Mouse (Mus musculus) embryo, embryonic 10 days (tissue): ENCODE data around the gene 4930402H24Rik.
"Not testable (repeated sequence)": the region's sequence is repeated elsewhere in the genome, so short reads cannot be mapped to it uniquely, and the experiment has no call there.

Experiments used
- DNase-seq: peaks from one replicate; pipeline ENCODE4 v3.0.0-alpha.2; 2015; ENCODE audit warnings: low spot score

4930402H24Rik gene

GRCm38 (mm10) chr2:130852964-130853363 lies 53.2 kb downstream of the 4930402H24Rik start:
- no peak for DNase-seq

- no peak for DNase-seq
These were observed 54.6 kb downstream of the 4930402H24Rik start for GRCm38 (mm10) chr2:130851363-130852246.

GRCm38 (mm10) chr2:130849688-130850087 lies 56.5 kb downstream of the 4930402H24Rik start:
- DNase-seq = no peak

GRCm38 (mm10) chr2:130848313-130848712 lies 57.9 kb downstream of the 4930402H24Rik start:
- DNase-seq = no peak

GRCm38 (mm10) chr2:130843623-130844022 lies 62.6 kb downstream of the 4930402H24Rik start:
- DNase-seq = no peak

GRCm38 (mm10) chr2:130840846-130841245 lies 65.4 kb downstream of the 4930402H24Rik start:
- DNase-seq = peak; percentile 85

GRCm38 (mm10) chr2:130839874-130840661 lies 66.1 kb downstream of the 4930402H24Rik start:
- DNase-seq = peak; percentile 78

- DNase-seq = peak; percentile 69
These were observed 66.7 kb downstream of the 4930402H24Rik start for GRCm38 (mm10) chr2:130839528-130839873.

- DNase-seq = peak; percentile 10
These were observed 67.1 kb downstream of the 4930402H24Rik start for GRCm38 (mm10) chr2:130839084-130839483.

- no peak for DNase-seq
These were observed 68.1 kb downstream of the 4930402H24Rik start for GRCm38 (mm10) chr2:130838131-130838530.

GRCm38 (mm10) chr2:130833699-130834098 lies 72.5 kb downstream of the 4930402H24Rik start:
- DNase-seq = no peak

- no peak for DNase-seq
These were observed 73.6 kb downstream of the 4930402H24Rik start for GRCm38 (mm10) chr2:130832582-130832981.

GRCm38 (mm10) chr2:130832012-130832411 lies 74.2 kb downstream of the 4930402H24Rik start:
- no peak for DNase-seq

GRCm38 (mm10) chr2:130830236-130830635 lies 76.0 kb downstream of the 4930402H24Rik start:
- no peak for DNase-seq

- no peak for DNase-seq
These were observed 76.7 kb downstream of the 4930402H24Rik start for GRCm38 (mm10) chr2:130829496-130829895.

- DNase-seq = no peak
These were observed 77.5 kb downstream of the 4930402H24Rik start for GRCm38 (mm10) chr2:130828668-130829067.

GRCm38 (mm10) chr2:130828066-130828465 lies 78.1 kb downstream of the 4930402H24Rik start:
- DNase-seq = not testable (repeated sequence)

GRCm38 (mm10) chr2:130827410-130827809 lies 78.8 kb downstream of the 4930402H24Rik start:
- DNase-seq = no peak

- peak; percentile 29 for DNase-seq
These were observed 87.2 kb downstream of the 4930402H24Rik start for GRCm38 (mm10) chr2:130818838-130819647.

GRCm38 (mm10) chr2:130817865-130818264 lies 88.3 kb downstream of the 4930402H24Rik start:
- DNase-seq = no peak

- DNase-seq = no peak
These were observed 90.0 kb downstream of the 4930402H24Rik start for GRCm38 (mm10) chr2:130816205-130816604.

GRCm38 (mm10) chr2:130814492-130814891 lies 91.7 kb downstream of the 4930402H24Rik start:
- no peak for DNase-seq
